Mouse (Mus musculus) hindbrain, embryonic 14.5 days (tissue): ENCODE measurements at regions not wholly inside any gene's neighbourhood (a gene's known extent, or its start where the extent isn't known, plus 50 kb on each side); places are given as distances from the start of the nearest gene placed in this dataset.
"Not testable (repeated sequence)": the region's sequence is repeated elsewhere in the genome, so short reads cannot be mapped to it uniquely, and the experiment has no call there.

ENCODE experiments used
- ATAC-seq: fragments of 200-750 bp; cut with Nextera tagmentation; 2 replicates; pipeline ENCODE4 v1.8.0; 2017; ENCODE audit warnings: moderate number of reproducible peaks, mild to moderate bottlenecking, moderate TSS enrichment, moderate library complexity; ENCODE audit not compliant: low FRiP score
- DNase-seq: peaks from one replicate; pipeline ENCODE4 v3.0.0-alpha.2; 2015; ENCODE audit warnings: low spot score
- H3K27ac ChIP-seq: fragments of 300-500 bp; sonication (generic); 2 replicates; pipeline ENCODE4 v1.5.1; 2014; ENCODE audit warnings: mild to moderate bottlenecking, moderate library complexity
- H3K27me3 ChIP-seq: fragments of 300-500 bp; sonication (generic); 2 replicates; pipeline ENCODE4 v1.6.1; 2014; ENCODE audit warnings: mild to moderate bottlenecking, low read length, mixed read lengths; ENCODE audit not compliant: control insufficient read depth, insufficient read depth
- H3K36me3 ChIP-seq: fragments of 300-500 bp; sonication (generic); replicated peaks from 2 replicates; pipeline ENCODE4 v1.6.1; 2014; ENCODE audit not compliant: control insufficient read depth, insufficient read depth
- H3K4me1 ChIP-seq: fragments of 300-500 bp; sonication (generic); replicated peaks from 2 replicates; pipeline ENCODE4 v1.6.1; 2014; ENCODE audit warnings: antibody characterized with exemption, low read length, mixed read lengths; ENCODE audit not compliant: control insufficient read depth, insufficient read depth
- H3K4me2 ChIP-seq: fragments of 300-500 bp; sonication (generic); replicated peaks from 2 replicates; pipeline ENCODE4 v1.6.1; 2014; ENCODE audit warnings: mild to moderate bottlenecking, moderate library complexity
- H3K4me3 ChIP-seq: fragments of 300-500 bp; sonication (generic); replicated peaks from 2 replicates; pipeline ENCODE4 v1.5.1; 2014; ENCODE audit warnings: mild to moderate bottlenecking, low read length
- H3K9ac ChIP-seq: fragments of 300-500 bp; sonication (generic); 2 replicates; pipeline ENCODE4 v1.6.1; 2014
- H3K9me3 ChIP-seq: fragments of 300-500 bp; sonication (generic); 2 replicates; pipeline ENCODE4 v1.6.1; 2016; ENCODE audit warnings: low read length; ENCODE audit not compliant: control insufficient read depth
- WGBS: fragments of 180-500 bp; shearing (Covaris S2); extraction: QIAGEN DNeasy Blood & Tissue Kit; methylation state at CpG from one replicate; pipeline ENCODE4 v1.1.7; 2014; 5-methylcytosine and 5-hydroxymethylcytosine counted together

DNA sequence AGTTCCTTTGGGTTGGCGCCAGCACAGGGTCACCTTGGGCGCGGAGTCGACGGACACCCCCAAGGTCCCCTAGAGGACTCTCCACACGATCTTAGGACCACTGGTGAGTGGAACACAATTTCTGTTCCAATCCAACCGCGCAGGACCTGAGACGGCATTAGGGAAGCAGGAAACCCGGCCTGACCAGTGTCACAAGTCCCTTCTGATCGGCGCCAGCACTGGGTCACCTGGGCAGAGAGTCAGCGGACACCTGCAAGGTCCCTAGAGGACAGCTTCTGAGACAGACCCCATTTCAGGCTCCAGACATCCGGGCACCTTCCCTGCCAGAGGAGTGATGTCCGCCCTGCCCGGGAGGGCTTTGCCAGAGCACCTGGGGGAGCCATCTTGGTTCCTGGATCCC is 74.2 kb upstream of the Cdh13 start:
- WGBS = 97% methylated on average over 16 of the region's 16 CpGs
- not testable (repeated sequence) for H3K27ac ChIP-seq, H3K9me3 ChIP-seq, H3K9ac ChIP-seq, H3K4me3 ChIP-seq, DNase-seq, H3K36me3 ChIP-seq, H3K4me1 ChIP-seq, H3K27me3 ChIP-seq, ATAC-seq, H3K4me2 ChIP-seq

GRCm38 (mm10) chr8:118190866-118191265 is 92.7 kb upstream of the Cdh13 start:
- DNase-seq (no peak), ATAC-seq (no peak)
- no peak overlapping the region for H3K4me2 ChIP-seq
- H3K27ac ChIP-seq = no peak overlapping the region
- H3K4me3 ChIP-seq = no peak overlapping the region
- no peak overlapping the region for H3K9ac ChIP-seq
- WGBS = 86% methylated on average over 6 of the region's 6 CpGs
- no peaks in the 10 kb centered on the region for H3K4me1 ChIP-seq
- H3K27me3 ChIP-seq = no peaks in the 10 kb centered on the region
- no peaks in the 10 kb centered on the region for H3K9me3 ChIP-seq
- H3K36me3 ChIP-seq = no peaks in the 10 kb centered on the region

- ATAC-seq = no peak
- H3K27me3 ChIP-seq = no peaks in the 10 kb centered on the region
- no peak overlapping the region for H3K27ac ChIP-seq
- no peaks in the 10 kb centered on the region for H3K36me3 ChIP-seq
- no peak overlapping the region for H3K4me3 ChIP-seq
- DNase-seq = no peak
- H3K9me3 ChIP-seq = no peaks in the 10 kb centered on the region
- H3K4me2 ChIP-seq = no peak overlapping the region
- 60% methylated on average over 15 of the region's 15 CpGs for WGBS
- no peak overlapping the region for H3K9ac ChIP-seq
- H3K4me1 ChIP-seq = no peaks in the 10 kb centered on the region
Observed at GRCm38 (mm10) chr8:118189226-118189625, 94.3 kb upstream of the Cdh13 start.

DNA sequence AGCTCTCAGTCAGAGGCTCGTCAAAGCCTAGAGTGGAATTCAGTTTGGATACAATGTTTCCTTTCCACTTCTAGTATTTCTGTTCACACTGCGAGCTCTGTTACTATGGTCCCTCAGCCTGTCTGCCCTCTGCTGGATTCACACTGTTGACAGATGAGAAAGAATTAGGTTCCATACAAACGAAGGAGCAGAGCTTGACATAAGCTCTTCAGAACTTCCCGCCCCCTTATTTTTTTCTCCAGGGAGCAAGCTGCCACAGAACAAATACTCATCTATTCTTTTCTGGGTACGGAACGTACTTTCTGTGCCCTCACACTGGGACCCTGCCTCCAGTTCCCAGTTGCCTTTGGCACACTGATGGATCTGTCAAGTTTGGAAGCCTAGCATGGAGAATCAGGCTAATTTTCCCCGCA is 114.5 kb upstream of the Cdh13 start:
- H3K4me3 ChIP-seq = no peak overlapping the region
- H3K9ac ChIP-seq = no peak overlapping the region
- peaks cover 3% of the 10 kb centered on the region; the same call in 1 of the 2 replicates for H3K27me3 ChIP-seq
- WGBS = 41% methylated on average over 7 of the region's 7 CpGs
- H3K36me3 ChIP-seq = no peaks in the 10 kb centered on the region
- no peak overlapping the region for H3K27ac ChIP-seq
- peak; percentile 46 for DNase-seq
- no peaks in the 10 kb centered on the region for H3K4me1 ChIP-seq
- ATAC-seq = peak; percentile 48; the same call in 1 of the 2 replicates
- H3K4me2 ChIP-seq = no peak overlapping the region
- H3K9me3 ChIP-seq = no peaks in the 10 kb centered on the region

- Histone ChIP-seq H3K4me1 (peaks cover 7% of the 10 kb centered on the region; the same call in 1 of the 2 replicates), H3K4me2 (no peak overlapping the region), H3K27ac (0 out of 2 replicates have a peak overlapping the region, but pooled peaks have one; percentile 20), H3K9ac (no peak overlapping the region), H3K4me3 (no peak overlapping the region), H3K9me3 (no peaks in the 10 kb centered on the region), H3K36me3 (no peaks in the 10 kb centered on the region), H3K27me3 (no peaks in the 10 kb centered on the region)
- DNase-seq (peak; percentile 78), ATAC-seq (peak; percentile 69; the same call in 1 of the 2 replicates)
- WGBS = 51% methylated on average over 10 of the region's 10 CpGs
Observed at GRCm38 (mm10) chr8:118162171-118162570, 121.4 kb upstream of the Cdh13 start.

- H3K9me3 ChIP-seq = no peaks in the 10 kb centered on the region
- DNase-seq = no peak
- 33% methylated on average over 10 of the region's 10 CpGs for WGBS
- peaks cover 20% of the 10 kb centered on the region for H3K4me1 ChIP-seq
- peak overlapping the region; percentile 60; the same call in 1 of the 2 replicates for H3K27ac ChIP-seq
- H3K4me2 ChIP-seq = no peak overlapping the region; the same call in 1 of the 2 replicates
- H3K36me3 ChIP-seq = no peaks in the 10 kb centered on the region
- no peak for ATAC-seq
- H3K9ac ChIP-seq = no peak overlapping the region; the same call in 1 of the 2 replicates
- H3K27me3 ChIP-seq = no peaks in the 10 kb centered on the region
- H3K4me3 ChIP-seq = no peak overlapping the region
Observed at GRCm38 (mm10) chr8:118147359-118148205, 136.0 kb upstream of the Cdh13 start.

DNA sequence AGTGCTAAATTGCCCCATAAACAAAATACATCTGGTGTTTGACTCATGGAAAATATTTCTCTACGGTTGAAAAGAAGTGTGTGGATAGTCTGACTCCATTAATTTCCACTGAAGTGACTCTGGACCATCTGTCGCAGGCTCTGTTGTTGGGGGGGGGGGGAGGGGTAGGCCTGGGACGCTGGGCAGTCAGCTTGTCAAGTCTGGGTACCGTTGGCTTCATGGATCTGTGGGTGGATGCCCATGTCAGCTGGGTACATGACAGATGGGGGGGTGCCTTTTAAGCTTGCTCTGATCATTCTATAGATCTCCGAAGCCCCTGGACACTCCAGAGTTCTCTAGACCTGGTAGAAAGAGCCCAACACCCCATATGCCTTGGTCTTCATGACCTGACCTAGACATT is 139.0 kb upstream of the Cdh13 start:
- Histone ChIP-seq H3K4me1 (peaks cover 20% of the 10 kb centered on the region), H3K27me3 (no peaks in the 10 kb centered on the region), H3K9me3 (no peaks in the 10 kb centered on the region), H3K4me3 (no peak overlapping the region), H3K36me3 (no peaks in the 10 kb centered on the region), H3K9ac (no peak overlapping the region), H3K4me2 (no peak overlapping the region), H3K27ac (no peak overlapping the region)
- WGBS = 55% methylated on average over 5 of the region's 5 CpGs
- no peak for ATAC-seq
- no peak for DNase-seq

- 80% methylated on average over 8 of the region's 8 CpGs for WGBS
- Histone ChIP-seq H3K9ac (no peak overlapping the region), H3K4me2 (no peak overlapping the region), H3K36me3 (no peaks in the 10 kb centered on the region), H3K27ac (no peak overlapping the region), H3K9me3 (no peaks in the 10 kb centered on the region), H3K27me3 (no peaks in the 10 kb centered on the region), H3K4me1 (peaks cover 12% of the 10 kb centered on the region), H3K4me3 (no peak overlapping the region)
- DNase-seq (no peak), ATAC-seq (no peak)
Observed at GRCm38 (mm10) chr8:118142311-118142710, 141.2 kb upstream of the Cdh13 start.

DNA sequence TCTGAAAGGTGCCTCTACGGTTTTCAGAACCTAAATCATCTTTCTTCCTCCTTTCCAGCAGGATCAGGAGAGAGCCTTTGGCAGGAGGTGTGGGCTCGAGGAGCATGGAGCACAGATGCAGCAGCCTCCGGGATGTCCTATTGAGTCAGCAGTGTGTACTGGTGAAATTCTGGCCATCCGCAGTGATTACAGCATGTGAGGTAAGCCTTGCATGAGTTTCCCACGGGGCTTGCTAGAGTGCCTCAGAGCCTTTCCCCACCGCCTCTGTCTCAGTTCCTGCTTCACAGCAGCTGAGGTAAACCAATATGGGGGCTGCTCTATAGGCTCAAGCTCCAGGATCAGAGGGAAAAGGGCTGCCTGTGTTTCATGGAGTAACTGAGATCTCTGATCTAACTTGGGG is 143.6 kb upstream of the Cdh13 start:
- no peaks in the 10 kb centered on the region for H3K27me3 ChIP-seq
- no peak overlapping the region for H3K4me2 ChIP-seq
- H3K27ac ChIP-seq = no peak overlapping the region
- ATAC-seq = no peak
- H3K9me3 ChIP-seq = no peaks in the 10 kb centered on the region
- no peak overlapping the region for H3K4me3 ChIP-seq
- WGBS = 79% methylated on average over 6 of the region's 6 CpGs
- peaks cover 8% of the 10 kb centered on the region; the same call in 1 of the 2 replicates for H3K4me1 ChIP-seq
- H3K36me3 ChIP-seq = no peaks in the 10 kb centered on the region
- DNase-seq = no peak
- H3K9ac ChIP-seq = no peak overlapping the region
